Mouse (Mus musculus) spleen, adult 18-20 months (tissue): ENCODE measurements around the gene Slc48a1.
A peak's percentile ranks its signal among the peaks of the same experiment; 100 is the strongest.

Source experiments
- DNase-seq, 2 experiments: peaks; one replicate each; pipeline ENCODE4 v3.0.0; 2022; ENCODE audit warnings: mixed read lengths in 2 of 2

Slc48a1 gene

GRCm38 (mm10) chr15:97784561-97785161 lies 6.3 kb downstream of the Slc48a1 start:
- DNase-seq, result no peak

- no peak for DNase-seq
Measured at GRCm38 (mm10) chr15:97785731-97786411, 7.6 kb downstream of the Slc48a1 start.

GRCm38 (mm10) chr15:97786412-97787112 lies 8.2 kb downstream of the Slc48a1 start:
- DNase-seq, result no peak

GRCm38 (mm10) chr15:97787148-97787798 lies 9.0 kb downstream of the Slc48a1 start:
- DNase-seq, result no peak

GRCm38 (mm10) chr15:97787799-97788667 lies 9.7 kb downstream of the Slc48a1 start:
- DNase-seq, result no peak

GRCm38 (mm10) chr15:97788821-97789220 lies 10.5 kb downstream of the Slc48a1 start:
- DNase-seq, result no peak

GRCm38 (mm10) chr15:97789761-97790505 lies 11.6 kb downstream of the Slc48a1 start:
- DNase-seq, result peak in 1 of 2 experiments; percentile 67

- DNase-seq, result no peak
Measured at GRCm38 (mm10) chr15:97791126-97791700, 12.9 kb downstream of the Slc48a1 start.

- no peak for DNase-seq
Measured at GRCm38 (mm10) chr15:97793386-97794153, 15.2 kb downstream of the Slc48a1 start.

GRCm38 (mm10) chr15:97794268-97794667 lies 15.9 kb downstream of the Slc48a1 start:
- no peak for DNase-seq

GRCm38 (mm10) chr15:97795559-97796235 lies 17.4 kb downstream of the Slc48a1 start:
- no peak for DNase-seq

- DNase-seq, result no peak
Measured at GRCm38 (mm10) chr15:97796674-97797310, 18.5 kb downstream of the Slc48a1 start.

- DNase-seq, result no peak
Measured at GRCm38 (mm10) chr15:97798134-97798533, 19.8 kb downstream of the Slc48a1 start.

- no peak for DNase-seq
Measured at GRCm38 (mm10) chr15:97799446-97799845, 21.1 kb downstream of the Slc48a1 start.

GRCm38 (mm10) chr15:97800853-97801252 lies 22.5 kb downstream of the Slc48a1 start:
- DNase-seq, result no peak

GRCm38 (mm10) chr15:97801811-97802210 lies 23.5 kb downstream of the Slc48a1 start:
- no peak for DNase-seq

GRCm38 (mm10) chr15:97802575-97802974 lies 24.3 kb downstream of the Slc48a1 start:
- no peak for DNase-seq

GRCm38 (mm10) chr15:97807867-97808266 lies 29.5 kb downstream of the Slc48a1 start:
- DNase-seq, result no peak

GRCm38 (mm10) chr15:97808532-97808931 lies 30.2 kb downstream of the Slc48a1 start:
- no peak for DNase-seq
